Mouse (Mus musculus): ENCODE measurements around the gene Foxp3. TPM values are rescaled to one million over a fixed set of nuclear protein-coding genes. Genes with fewer than 3 reads are reported as not detected.

Foxp3 gene
- total and polyA plus RNA-seq, 2 experiments, result 0.07 TPM; not detected in 1

GRCm38 (mm10) chrX:7581151-7581550, 7.7 kb downstream of the Foxp3 start:
- Histone ChIP-seq H3K27me3 (ENCODE audit: control insufficient read depth, insufficient read depth, low read length) (no peaks in the 10 kb centered on the region), H3K9ac (ENCODE audit: low read depth, low read length) (no peak overlapping the region), H3K36me3 (ENCODE audit: control insufficient read depth, insufficient read depth, low read length) (no peaks in the 10 kb centered on the region), H3K79me2 (ENCODE audit: control insufficient read depth, insufficient read depth, low read length) (no peaks in the 10 kb centered on the region), H3K27ac (replicated peaks; ENCODE audit: insufficient read depth, low read depth, low read length) (no peak overlapping the region), H3K4me3 (ENCODE audit: insufficient read depth, low read depth, low read length) (no peak overlapping the region), H3K4me1 (ENCODE audit: control insufficient read depth, insufficient read depth, low read length) (no peaks in the 10 kb centered on the region)
- TF ChIP-seq POLR2A (IDR thresholded peaks at IDR 0.05; ENCODE audit: extremely low read depth, insufficient read depth, low read length) (no peak), CTCF (IDR thresholded peaks at IDR 0.05; ENCODE audit: low read depth, low read length) (no peak)
- DNase-seq (ENCODE audit: extremely low read depth, low read depth, low spot score), result no peak
- WGBS, result 100% methylated on average over 2 of the region's 2 CpGs

GRCm38 (mm10) chrX:7583881-7584280, 10.4 kb downstream of the Foxp3 start:
- DNase-seq (ENCODE audit: extremely low read depth, low read depth, low spot score), result no peak
- WGBS, result 94% methylated on average over 11 of the region's 11 CpGs
- Histone ChIP-seq H3K4me1 (ENCODE audit: control insufficient read depth, insufficient read depth, low read length) (no peaks in the 10 kb centered on the region), H3K27me3 (ENCODE audit: control insufficient read depth, insufficient read depth, low read length) (no peaks in the 10 kb centered on the region), H3K36me3 (ENCODE audit: control insufficient read depth, insufficient read depth, low read length) (no peaks in the 10 kb centered on the region), H3K27ac (replicated peaks; ENCODE audit: insufficient read depth, low read depth, low read length) (no peak overlapping the region), H3K79me2 (ENCODE audit: control insufficient read depth, insufficient read depth, low read length) (no peaks in the 10 kb centered on the region), H3K9ac (ENCODE audit: low read depth, low read length) (no peak overlapping the region), H3K4me3 (ENCODE audit: insufficient read depth, low read depth, low read length) (no peak overlapping the region)
- no peak for TF ChIP-seq POLR2A (IDR thresholded peaks at IDR 0.05; ENCODE audit: extremely low read depth, insufficient read depth, low read length)

GRCm38 (mm10) chrX:7586356-7586755, 12.9 kb downstream of the Foxp3 start:
- no peak for DNase-seq (ENCODE audit: extremely low read depth, low read depth, low spot score)
- Histone ChIP-seq H3K27me3 (ENCODE audit: control insufficient read depth, insufficient read depth, low read length) (no peaks in the 10 kb centered on the region), H3K36me3 (ENCODE audit: control insufficient read depth, insufficient read depth, low read length) (no peaks in the 10 kb centered on the region), H3K4me3 (ENCODE audit: insufficient read depth, low read depth, low read length) (no peak overlapping the region), H3K9ac (ENCODE audit: low read depth, low read length) (no peak overlapping the region), H3K27ac (replicated peaks; ENCODE audit: insufficient read depth, low read depth, low read length) (no peak overlapping the region), H3K79me2 (ENCODE audit: control insufficient read depth, insufficient read depth, low read length) (no peaks in the 10 kb centered on the region), H3K4me1 (ENCODE audit: control insufficient read depth, insufficient read depth, low read length) (no peaks in the 10 kb centered on the region)
- no peak for TF ChIP-seq CTCF (IDR thresholded peaks at IDR 0.05; ENCODE audit: low read depth, low read length)
- TF ChIP-seq POLR2A (IDR thresholded peaks at IDR 0.05; ENCODE audit: extremely low read depth, insufficient read depth, low read length), result no peak
- 97% methylated on average over 5 of the region's 5 CpGs for WGBS

- TF ChIP-seq POLR2A (IDR thresholded peaks at IDR 0.05; ENCODE audit: extremely low read depth, insufficient read depth, low read length) (no peak), CTCF (IDR thresholded peaks at IDR 0.05; ENCODE audit: low read depth, low read length) (no peak)
- Histone ChIP-seq H3K36me3 (ENCODE audit: control insufficient read depth, insufficient read depth, low read length) (peaks cover 4% of the 10 kb centered on the region), H3K4me1 (ENCODE audit: control insufficient read depth, insufficient read depth, low read length) (no peaks in the 10 kb centered on the region), H3K27ac (replicated peaks; ENCODE audit: insufficient read depth, low read depth, low read length) (no peak overlapping the region), H3K4me3 (ENCODE audit: insufficient read depth, low read depth, low read length) (no peak overlapping the region), H3K9ac (ENCODE audit: low read depth, low read length) (no peak overlapping the region), H3K79me2 (ENCODE audit: control insufficient read depth, insufficient read depth, low read length) (no peaks in the 10 kb centered on the region), H3K27me3 (ENCODE audit: control insufficient read depth, insufficient read depth, low read length) (no peaks in the 10 kb centered on the region)
- WGBS, result 95% methylated on average over 9 of the region's 9 CpGs
- DNase-seq (ENCODE audit: extremely low read depth, low read depth, low spot score), result no peak
Observed at GRCm38 (mm10) chrX:7595371-7595770, 21.9 kb downstream of the Foxp3 start.

- no peak overlapping the region for H3K9ac ChIP-seq (ENCODE audit: low read depth, low read length)
- H3K27ac ChIP-seq (replicated peaks; ENCODE audit: insufficient read depth, low read depth, low read length), result no peak overlapping the region
- no peak for DNase-seq (ENCODE audit: extremely low read depth, low read depth, low spot score)
- H3K4me1 ChIP-seq (ENCODE audit: control insufficient read depth, insufficient read depth, low read length), result no peaks in the 10 kb centered on the region
- WGBS, result 79% methylated on average over 7 of the region's 7 CpGs
- H3K4me3 ChIP-seq (ENCODE audit: insufficient read depth, low read depth, low read length), result no peak overlapping the region
- no peaks in the 10 kb centered on the region for H3K27me3 ChIP-seq (ENCODE audit: control insufficient read depth, insufficient read depth, low read length)
- TF ChIP-seq POLR2A (IDR thresholded peaks at IDR 0.05; ENCODE audit: extremely low read depth, insufficient read depth, low read length) (no peak), CTCF (IDR thresholded peaks at IDR 0.05; ENCODE audit: low read depth, low read length) (no peak)
- peaks cover 3% of the 10 kb centered on the region; the same call in 1 of the 2 replicates for H3K36me3 ChIP-seq (ENCODE audit: control insufficient read depth, insufficient read depth, low read length)
- no peaks in the 10 kb centered on the region for H3K79me2 ChIP-seq (ENCODE audit: control insufficient read depth, insufficient read depth, low read length)
Observed at GRCm38 (mm10) chrX:7604004-7604403, 30.6 kb downstream of the Foxp3 start.

- Histone ChIP-seq H3K27ac (replicated peaks; ENCODE audit: insufficient read depth, low read depth, low read length) (peak within 1 kb of the TSS; percentile 45; the same call in 1 of the 2 replicates), H3K4me1 (ENCODE audit: control insufficient read depth, insufficient read depth, low read length) (no peaks in the 10 kb centered on the region), H3K4me3 (ENCODE audit: insufficient read depth, low read depth, low read length) (peak within 1 kb of the TSS; percentile 86), H3K9ac (ENCODE audit: low read depth, low read length) (peak within 1 kb of the TSS; percentile 94), H3K36me3 (ENCODE audit: control insufficient read depth, insufficient read depth, low read length) (peaks cover 3% of the 10 kb centered on the region; the same call in 1 of the 2 replicates), H3K27me3 (ENCODE audit: control insufficient read depth, insufficient read depth, low read length) (peaks cover under 1% of the 10 kb centered on the region; the same call in 1 of the 2 replicates), H3K79me2 (ENCODE audit: control insufficient read depth, insufficient read depth, low read length) (no peaks in the 10 kb centered on the region)
- TF ChIP-seq CTCF (IDR thresholded peaks at IDR 0.05; ENCODE audit: low read depth, low read length), result no peak
- TF ChIP-seq POLR2A (IDR thresholded peaks at IDR 0.05; ENCODE audit: extremely low read depth, insufficient read depth, low read length), result no peak
- 0% methylated on average over 28 of the region's 28 CpGs for WGBS
- peak; percentile 77 for DNase-seq (ENCODE audit: extremely low read depth, low read depth, low spot score)
Observed at GRCm38 (mm10) chrX:7604879-7605574, 31.6 kb downstream of the Foxp3 start, which contains the start of gene Ccdc22. TSS of gene Ccdc22 (minus strand) at chrX:7605517.
